ENCODE assay signal across 8 mouse cellular contexts in genomic region chr2:27411688-27412174, GRCm38 (mm10). TPM values are rescaled to one million over a fixed set of nuclear protein-coding genes. Genes with fewer than 3 reads are reported as not detected.
DNase-seq lines count a peak whose midpoint lies in the region; ATAC-seq and TF ChIP-seq lines count a peak whose summit lies in the region.

No protein-coding gene starts in this region.

- no peaks in the 10 kb centered on the region for H3K9me3 ChIP-seq in E14TG2a.4 (ENCODE audit: low read length)
- no peaks in the 10 kb centered on the region for H3K9me3 ChIP-seq in embryonic facial prominence, embryonic 11.5 days (replicated peaks; ENCODE audit: control insufficient read depth, low read length)
- H3K9me3 ChIP-seq in hindbrain, embryonic 16.5 days (ENCODE audit: control insufficient read depth, low read length), result no peaks in the 10 kb centered on the region
- H3K9me3 ChIP-seq in liver, embryonic 15.5 days (replicated peaks), result no peaks in the 10 kb centered on the region
- H3K9me3 ChIP-seq in neural tube, embryonic 11.5 days (ENCODE audit: control insufficient read depth, low read length), result no peaks in the 10 kb centered on the region

- peaks cover 93% of the 10 kb centered on the region for H3K4me1 ChIP-seq in E14TG2a.4 (replicated peaks; ENCODE audit: low read depth, low read length)
- H3K4me1 ChIP-seq in embryonic facial prominence, embryonic 11.5 days (ENCODE audit: control insufficient read depth, insufficient read depth, low read length), result peaks cover 11% of the 10 kb centered on the region
- peaks cover 41% of the 10 kb centered on the region for H3K4me1 ChIP-seq in hindbrain, embryonic 16.5 days (ENCODE audit: control insufficient read depth, insufficient read depth, low read depth, low read length)
- peaks cover 87% of the 10 kb centered on the region for H3K4me1 ChIP-seq in liver, embryonic 15.5 days (replicated peaks)
- H3K4me1 ChIP-seq in neural tube, embryonic 11.5 days (ENCODE audit: control insufficient read depth, insufficient read depth, low read length), result peaks cover 64% of the 10 kb centered on the region

- DNase-seq in embryonic facial prominence, embryonic 11.5 days (ENCODE audit: low spot score), result peak; percentile 60
- DNase-seq in neural tube, embryonic 11.5 days (ENCODE audit: low spot score), result peak; percentile 57
- no peak for DNase-seq in cerebellum, adult 9-11 months
- DNase-seq in layer of hippocampus, adult 8-10 months (ENCODE audit: low spot score in 2 of 2), result no peak
- DNase-seq in left cerebral cortex, adult 8-10 months (ENCODE audit: low spot score in 2 of 2), result no peak

- peak overlapping the region; percentile 7; the same call in 1 of the 2 replicates for H3K9ac ChIP-seq in embryonic facial prominence, embryonic 11.5 days (replicated peaks; ENCODE audit: low read length)
- H3K9ac ChIP-seq in hindbrain, embryonic 16.5 days (ENCODE audit: low read depth, low read length), result no peak overlapping the region
- no peak overlapping the region; the same call in 1 of the 2 replicates for H3K9ac ChIP-seq in liver, embryonic 15.5 days
- peak overlapping the region; percentile 35; the same call in 1 of the 2 replicates for H3K9ac ChIP-seq in neural tube, embryonic 11.5 days (ENCODE audit: low read length)

- no peak for TF ChIP-seq CTCF in E14TG2a.4 (conservative IDR thresholded peaks at IDR 0.05; ENCODE audit: low read length)

- H3K4me2 ChIP-seq in embryonic facial prominence, embryonic 11.5 days (ENCODE audit: low read depth, low read length), result no peak overlapping the region
- H3K4me2 ChIP-seq in hindbrain, embryonic 16.5 days (ENCODE audit: low read length), result no peak overlapping the region
- H3K4me2 ChIP-seq in liver, embryonic 15.5 days, result peak overlapping the region; percentile 45
- peak overlapping the region; percentile 26 for H3K4me2 ChIP-seq in neural tube, embryonic 11.5 days (ENCODE audit: low read depth)

- ATAC-seq in embryonic facial prominence, embryonic 11.5 days (replicated peaks; ENCODE audit: insufficient number of reproducible peaks, low FRiP score, low TSS enrichment, low read depth), result peak; percentile 50; the same call in 1 of the 2 replicates
- ATAC-seq in hindbrain, embryonic 16.5 days, result no peak
- ATAC-seq in liver, embryonic 15.5 days (ENCODE audit: insufficient read depth), result peak; percentile 60
- no peak for ATAC-seq in neural tube, embryonic 11.5 days (ENCODE audit: insufficient read depth, low FRiP score, low TSS enrichment)

- H3K27ac ChIP-seq in embryonic facial prominence, embryonic 11.5 days (replicated peaks; ENCODE audit: low read depth, low read length), result peak overlapping the region; percentile 70
- H3K27ac ChIP-seq in hindbrain, embryonic 16.5 days (ENCODE audit: low read depth, low read length), result peak overlapping the region; percentile 60
- peak overlapping the region; percentile 70 for H3K27ac ChIP-seq in liver, embryonic 15.5 days (replicated peaks)
- H3K27ac ChIP-seq in neural tube, embryonic 11.5 days (ENCODE audit: low read depth, low read length), result peak overlapping the region; percentile 93

- peak overlapping the region; percentile 61 for H3K4me3 ChIP-seq in E14TG2a.4 (replicated peaks; ENCODE audit: low read length)
- H3K4me3 ChIP-seq in embryonic facial prominence, embryonic 11.5 days (ENCODE audit: low read depth, low read length), result no peak overlapping the region
- H3K4me3 ChIP-seq in hindbrain, embryonic 16.5 days (ENCODE audit: low read length), result no peak overlapping the region
- peak overlapping the region; percentile 23 for H3K4me3 ChIP-seq in liver, embryonic 15.5 days (replicated peaks)
- no peak overlapping the region for H3K4me3 ChIP-seq in neural tube, embryonic 11.5 days (ENCODE audit: low read depth, low read length)

- 9% methylated on average over 8 of the region's 8 CpGs for WGBS in embryonic facial prominence, embryonic 11.5 days
- WGBS in hindbrain, embryonic 16.5 days, result 17% methylated on average over 8 of the region's 8 CpGs
- WGBS in liver, embryonic 15.5 days (ENCODE audit: insufficient replicate concordance), result 14% methylated on average over 8 of the region's 8 CpGs
- WGBS in neural tube, embryonic 11.5 days, result 9% methylated on average over 8 of the region's 8 CpGs

- H3K27me3 ChIP-seq in E14TG2a.4 (ENCODE audit: insufficient read depth, low read length), result no peaks in the 10 kb centered on the region
- H3K27me3 ChIP-seq in embryonic facial prominence, embryonic 11.5 days (ENCODE audit: control insufficient read depth, insufficient read depth, low read length), result no peaks in the 10 kb centered on the region
- no peaks in the 10 kb centered on the region for H3K27me3 ChIP-seq in hindbrain, embryonic 16.5 days (replicated peaks; ENCODE audit: control insufficient read depth, insufficient read depth, low read length)
- no peaks in the 10 kb centered on the region for H3K27me3 ChIP-seq in liver, embryonic 15.5 days
- H3K27me3 ChIP-seq in neural tube, embryonic 11.5 days (ENCODE audit: control insufficient read depth, insufficient read depth, low read length), result no peaks in the 10 kb centered on the region

- peaks cover 4% of the 10 kb centered on the region; the same call in 1 of the 2 replicates for H3K36me3 ChIP-seq in E14TG2a.4 (ENCODE audit: insufficient read depth, low read length)
- no peaks in the 10 kb centered on the region for H3K36me3 ChIP-seq in embryonic facial prominence, embryonic 11.5 days (replicated peaks; ENCODE audit: control insufficient read depth, insufficient read depth, low read depth, low read length)
- no peaks in the 10 kb centered on the region for H3K36me3 ChIP-seq in hindbrain, embryonic 16.5 days (ENCODE audit: control insufficient read depth, insufficient read depth, low read length)
- no peaks in the 10 kb centered on the region for H3K36me3 ChIP-seq in liver, embryonic 15.5 days (replicated peaks)
- no peaks in the 10 kb centered on the region for H3K36me3 ChIP-seq in neural tube, embryonic 11.5 days (ENCODE audit: control insufficient read depth, insufficient read depth, low read length)

RNA-seq across cellular contexts. Expression of gene Vav2, which starts 15.1 kb away (rescaled TPM):
- polyA plus RNA-seq in embryonic facial prominence, embryonic 11.5 days (2014; fragmentation: Nextera tagmentation; extraction: Ambion mirVana), result 5.2 and 6.2 TPM in 2 replicates
- 10.4 and 11.8 TPM in 2 replicates for polyA plus RNA-seq in hindbrain, embryonic 16.5 days (2015; fragmentation: Nextera tagmentation; extraction: Ambion mirVana)
- polyA plus RNA-seq in liver, embryonic 15.5 days (2015; fragmentation: Nextera tagmentation; extraction: Ambion mirVana), result 4.7 and 5.8 TPM in 2 replicates
- polyA plus RNA-seq in neural tube, embryonic 11.5 days (2014; fragmentation: Nextera tagmentation; extraction: Ambion mirVana), result 15.0 and 17.3 TPM in 2 replicates
- total RNA-seq in layer of hippocampus, adult 8-10 months (2022), result 10 to 100 TPM in 3 of 4 experiments, 1 to 10 TPM in 1; 9.1 to 12.9 (median 11.8) TPM
- 10 to 100 TPM in 2 of 4 experiments, 1 to 10 TPM in 2; 9.1 to 11.0 (median 9.8) TPM for total RNA-seq in left cerebral cortex, adult 8-10 months (2022)

RNA-seq across cellular contexts. Expression of gene Brd3os, which starts 30.4 kb away (rescaled TPM):
- 12.9 and 13.0 TPM in 2 replicates for polyA plus RNA-seq in embryonic facial prominence, embryonic 11.5 days (2014; fragmentation: Nextera tagmentation; extraction: Ambion mirVana)
- 45.6 and 46.2 TPM in 2 replicates for polyA plus RNA-seq in hindbrain, embryonic 16.5 days (2015; fragmentation: Nextera tagmentation; extraction: Ambion mirVana)
- polyA plus RNA-seq in liver, embryonic 15.5 days (2015; fragmentation: Nextera tagmentation; extraction: Ambion mirVana), result 0.48 and 0.50 TPM in 2 replicates
- polyA plus RNA-seq in neural tube, embryonic 11.5 days (2014; fragmentation: Nextera tagmentation; extraction: Ambion mirVana), result 15.8 and 16.2 TPM in 2 replicates
- total RNA-seq in layer of hippocampus, adult 8-10 months (2022), result 10 to 100 TPM; 23.5 to 28.6 (median 27.9) TPM
- 10 to 100 TPM; 28.5 to 30.9 (median 28.8) TPM for total RNA-seq in left cerebral cortex, adult 8-10 months (2022)

Comparison
In these comparisons a context has a peak if more than half of its experiments do, and no peak if none do; other contexts are left out.
1. H3K4me3 ChIP-seq: peak in E14TG2a.4 (single experiment) and liver, embryonic 15.5 days (single experiment); none in embryonic facial prominence, embryonic 11.5 days (single experiment), hindbrain, embryonic 16.5 days (single experiment) and neural tube, embryonic 11.5 days (single experiment).
2. ATAC-seq: peak in embryonic facial prominence, embryonic 11.5 days (single experiment) and liver, embryonic 15.5 days (single experiment); none in hindbrain, embryonic 16.5 days (single experiment) and neural tube, embryonic 11.5 days (single experiment).
3. DNase-seq: peak in embryonic facial prominence, embryonic 11.5 days (single experiment) and neural tube, embryonic 11.5 days (single experiment); none in cerebellum, adult 9-11 months (single experiment), layer of hippocampus, adult 8-10 months (0 of 2) and left cerebral cortex, adult 8-10 months (0 of 2).
4. H3K4me2 ChIP-seq: peak in liver, embryonic 15.5 days (single experiment) and neural tube, embryonic 11.5 days (single experiment); none in embryonic facial prominence, embryonic 11.5 days (single experiment) and hindbrain, embryonic 16.5 days (single experiment).
5. H3K9ac ChIP-seq: peak in embryonic facial prominence, embryonic 11.5 days (single experiment) and neural tube, embryonic 11.5 days (single experiment); none in hindbrain, embryonic 16.5 days (single experiment) and liver, embryonic 15.5 days (single experiment).
6. Peak in every context shown above with its lines, with median percentiles within 50 percentile points of each other: H3K27ac ChIP-seq.